Mouse (Mus musculus): ENCODE measurements at regions not wholly inside any gene's neighbourhood (a gene's known extent, or its start where the extent isn't known, plus 50 kb on each side); places are given as distances from the start of the nearest gene placed in this dataset.

- no peak for ATAC-seq (ENCODE audit: insufficient number of reproducible peaks, insufficient read depth, low FRiP score, low TSS enrichment, low read depth)
- Histone ChIP-seq H3K9me3 (no peaks in the 10 kb centered on the region), H3K36me3 (no peaks in the 10 kb centered on the region), H3K4me2 (no peak overlapping the region), H3K4me3 (no peak overlapping the region), H3K4me1 (peaks cover 4% of the 10 kb centered on the region; the same call in 1 of the 2 replicates), H3K9ac (no peak overlapping the region), H3K27me3 (no peaks in the 10 kb centered on the region), H3K27ac (no peak overlapping the region)
- WGBS = 87% methylated on average over 9 of the region's 9 CpGs
These were observed 178.0 kb upstream of the Rreb1 start for GRCm38 (mm10) chr13:37600172-37600571.

- WGBS = 80% methylated on average over 7 of the region's 7 CpGs
- H3K36me3 ChIP-seq = no peaks in the 10 kb centered on the region
These were observed 177.1 kb upstream of the Rreb1 start for GRCm38 (mm10) chr13:37601068-37601467.

GRCm38 (mm10) chr13:37602256-37602655 is 175.9 kb upstream of the Rreb1 start:
- H3K36me3 ChIP-seq = no peaks in the 10 kb centered on the region
- no peak overlapping the region for H3K9ac ChIP-seq
- ATAC-seq (ENCODE audit: insufficient number of reproducible peaks, insufficient read depth, low FRiP score, low TSS enrichment, low read depth) = no peak
- H3K4me2 ChIP-seq = no peak overlapping the region
- peaks cover 4% of the 10 kb centered on the region; the same call in 1 of the 2 replicates for H3K4me1 ChIP-seq
- no peak overlapping the region for H3K27ac ChIP-seq
- H3K27me3 ChIP-seq = no peaks in the 10 kb centered on the region
- no peaks in the 10 kb centered on the region for H3K9me3 ChIP-seq
- WGBS = 83% methylated on average over 4 of the region's 4 CpGs
- H3K4me3 ChIP-seq = no peak overlapping the region

More at GRCm38 (mm10) chr13:37601068-37601467, 177.1 kb upstream of the Rreb1 start:
- Histone ChIP-seq H3K27me3 (no peaks in the 10 kb centered on the region), H3K4me2 (no peak overlapping the region), H3K4me3 (no peak overlapping the region), H3K4me1 (peaks cover 4% of the 10 kb centered on the region; the same call in 1 of the 2 replicates), H3K27ac (no peak overlapping the region), H3K9me3 (no peaks in the 10 kb centered on the region), H3K9ac (no peak overlapping the region)
- ATAC-seq (ENCODE audit: insufficient number of reproducible peaks, insufficient read depth, low FRiP score, low TSS enrichment, low read depth) = no peak

GRCm38 (mm10) chr13:37603226-37603994 is 174.8 kb upstream of the Rreb1 start:
- 70% methylated on average over 8 of the region's 8 CpGs for WGBS
- H3K4me2 ChIP-seq = no peak overlapping the region
- no peak overlapping the region for H3K9ac ChIP-seq
- no peak overlapping the region for H3K27ac ChIP-seq
- no peaks in the 10 kb centered on the region for H3K27me3 ChIP-seq
- no peaks in the 10 kb centered on the region for H3K9me3 ChIP-seq
- no peaks in the 10 kb centered on the region for H3K4me1 ChIP-seq
- no peak overlapping the region for H3K4me3 ChIP-seq
- no peak for ATAC-seq (ENCODE audit: insufficient number of reproducible peaks, insufficient read depth, low FRiP score, low TSS enrichment, low read depth)
- no peaks in the 10 kb centered on the region for H3K36me3 ChIP-seq

GRCm38 (mm10) chr13:37606250-37606649 is 171.9 kb upstream of the Rreb1 start:
- Histone ChIP-seq H3K27me3 (no peaks in the 10 kb centered on the region), H3K4me2 (no peak overlapping the region), H3K27ac (no peak overlapping the region), H3K9me3 (no peaks in the 10 kb centered on the region), H3K4me3 (no peak overlapping the region), H3K9ac (no peak overlapping the region), H3K36me3 (no peaks in the 10 kb centered on the region), H3K4me1 (no peaks in the 10 kb centered on the region)
- no peak for ATAC-seq (ENCODE audit: insufficient number of reproducible peaks, insufficient read depth, low FRiP score, low TSS enrichment, low read depth)
- 92% methylated on average over 5 of the region's 5 CpGs for WGBS

- no peaks in the 10 kb centered on the region for H3K36me3 ChIP-seq
- no peak overlapping the region for H3K9ac ChIP-seq
- no peaks in the 10 kb centered on the region for H3K9me3 ChIP-seq
- no peak overlapping the region for H3K4me2 ChIP-seq
- no peaks in the 10 kb centered on the region for H3K4me1 ChIP-seq
- H3K4me3 ChIP-seq = no peak overlapping the region
- H3K27ac ChIP-seq = no peak overlapping the region
- no peaks in the 10 kb centered on the region for H3K27me3 ChIP-seq
- ATAC-seq (ENCODE audit: insufficient number of reproducible peaks, insufficient read depth, low FRiP score, low TSS enrichment, low read depth) = no peak
- WGBS = 78% methylated on average over 5 of the region's 5 CpGs
These were observed 169.1 kb upstream of the Rreb1 start for GRCm38 (mm10) chr13:37609085-37609484.

- 86% methylated on average over 3 of the region's 3 CpGs for WGBS
- no peak for ATAC-seq (ENCODE audit: insufficient number of reproducible peaks, insufficient read depth, low FRiP score, low TSS enrichment, low read depth)
- Histone ChIP-seq H3K4me2 (no peak overlapping the region), H3K27me3 (no peaks in the 10 kb centered on the region), H3K4me3 (no peak overlapping the region), H3K36me3 (no peaks in the 10 kb centered on the region), H3K9ac (no peak overlapping the region), H3K9me3 (no peaks in the 10 kb centered on the region), H3K27ac (no peak overlapping the region), H3K4me1 (no peaks in the 10 kb centered on the region)
These were observed 166.8 kb upstream of the Rreb1 start for GRCm38 (mm10) chr13:37611387-37611786.

GRCm38 (mm10) chr13:37617015-37617414 is 161.2 kb upstream of the Rreb1 start:
- 75% methylated on average over 4 of the region's 4 CpGs for WGBS
- H3K9ac ChIP-seq = no peak overlapping the region
- H3K36me3 ChIP-seq = no peaks in the 10 kb centered on the region
- H3K4me1 ChIP-seq = no peaks in the 10 kb centered on the region
- no peaks in the 10 kb centered on the region for H3K9me3 ChIP-seq
- no peak overlapping the region for H3K27ac ChIP-seq
- no peaks in the 10 kb centered on the region for H3K27me3 ChIP-seq
- no peak overlapping the region for H3K4me3 ChIP-seq
- H3K4me2 ChIP-seq = no peak overlapping the region
- ATAC-seq (ENCODE audit: insufficient number of reproducible peaks, insufficient read depth, low FRiP score, low TSS enrichment, low read depth) = no peak

- WGBS = 57% methylated on average over 11 of the region's 11 CpGs
- no peaks in the 10 kb centered on the region for H3K9me3 ChIP-seq
- H3K4me2 ChIP-seq = no peak overlapping the region
- no peak overlapping the region for H3K27ac ChIP-seq
- H3K9ac ChIP-seq = 0 out of 2 replicates have a peak overlapping the region, but pooled peaks have one; percentile 21
- H3K36me3 ChIP-seq = no peaks in the 10 kb centered on the region
- H3K27me3 ChIP-seq = no peaks in the 10 kb centered on the region
- no peaks in the 10 kb centered on the region for H3K4me1 ChIP-seq
- no peak for ATAC-seq (ENCODE audit: insufficient number of reproducible peaks, insufficient read depth, low FRiP score, low TSS enrichment, low read depth)
- no peak overlapping the region for H3K4me3 ChIP-seq
These were observed 158.1 kb upstream of the Rreb1 start for GRCm38 (mm10) chr13:37619841-37620725.

GRCm38 (mm10) chr13:37621319-37622050 is 156.7 kb upstream of the Rreb1 start:
- no peaks in the 10 kb centered on the region for H3K9me3 ChIP-seq
- no peak overlapping the region for H3K4me3 ChIP-seq
- H3K27me3 ChIP-seq = no peaks in the 10 kb centered on the region
- H3K4me2 ChIP-seq = no peak overlapping the region
- no peak for ATAC-seq (ENCODE audit: insufficient number of reproducible peaks, insufficient read depth, low FRiP score, low TSS enrichment, low read depth)
- H3K27ac ChIP-seq = no peak overlapping the region
- 93% methylated on average over 5 of the region's 5 CpGs for WGBS
- no peak overlapping the region for H3K9ac ChIP-seq
- H3K36me3 ChIP-seq = no peaks in the 10 kb centered on the region
- no peaks in the 10 kb centered on the region for H3K4me1 ChIP-seq

- H3K4me2 ChIP-seq = no peak overlapping the region
- no peak overlapping the region for H3K27ac ChIP-seq
- WGBS = 67% methylated on average over 6 of the region's 6 CpGs
- H3K9me3 ChIP-seq = no peaks in the 10 kb centered on the region
- no peaks in the 10 kb centered on the region for H3K4me1 ChIP-seq
- H3K9ac ChIP-seq = no peak overlapping the region
- no peak for ATAC-seq (ENCODE audit: insufficient number of reproducible peaks, insufficient read depth, low FRiP score, low TSS enrichment, low read depth)
- H3K4me3 ChIP-seq = no peak overlapping the region
- no peaks in the 10 kb centered on the region for H3K36me3 ChIP-seq
- H3K27me3 ChIP-seq = no peaks in the 10 kb centered on the region
These were observed 155.7 kb upstream of the Rreb1 start for GRCm38 (mm10) chr13:37622366-37623088.
